Mouse (Mus musculus) frontal cortex, adult (tissue): ENCODE measurements around the gene Kiss1r.

Experiments
- ATAC-seq: cut with Nextera tagmentation; 2 replicates; pipeline ENCODE4 v1.9.2; 2017; ENCODE audit warnings: mild to moderate bottlenecking, moderate library complexity, mixed read lengths; ENCODE audit not compliant: low TSS enrichment

The Kiss1r gene

DNA sequence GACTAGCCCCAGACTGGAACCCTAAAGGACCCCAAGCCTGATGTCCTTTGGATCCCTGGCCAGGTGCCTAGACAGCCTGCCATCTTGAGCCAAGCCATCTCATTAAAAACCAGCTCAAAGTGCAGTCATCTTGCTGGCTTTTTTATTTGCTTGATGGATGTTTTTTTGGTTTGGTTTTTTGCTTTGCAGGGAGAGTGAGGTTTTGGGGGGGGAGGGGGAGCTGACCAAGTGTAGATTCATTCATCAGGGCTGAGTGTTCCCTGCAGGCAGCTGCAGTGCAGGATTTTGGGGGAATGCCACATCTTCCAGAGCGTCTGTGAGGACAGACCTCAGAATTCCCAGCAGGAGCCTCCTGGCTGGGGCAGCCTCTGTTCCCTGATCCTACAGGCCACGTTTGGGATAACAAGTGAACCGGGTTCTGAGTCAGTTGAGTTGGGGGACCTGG is 52.4 kb downstream of the Kiss1r start:
- no peak; the same call in 1 of the 2 replicates for ATAC-seq

- no peak; the same call in 1 of the 2 replicates for ATAC-seq
These were observed 53.8 kb downstream of the Kiss1r start, which contains the start of gene Grin3b for GRCm38 (mm10) chr10:79970415-79971182. TSS of gene Grin3b (plus strand) at chr10:79970715.

DNA sequence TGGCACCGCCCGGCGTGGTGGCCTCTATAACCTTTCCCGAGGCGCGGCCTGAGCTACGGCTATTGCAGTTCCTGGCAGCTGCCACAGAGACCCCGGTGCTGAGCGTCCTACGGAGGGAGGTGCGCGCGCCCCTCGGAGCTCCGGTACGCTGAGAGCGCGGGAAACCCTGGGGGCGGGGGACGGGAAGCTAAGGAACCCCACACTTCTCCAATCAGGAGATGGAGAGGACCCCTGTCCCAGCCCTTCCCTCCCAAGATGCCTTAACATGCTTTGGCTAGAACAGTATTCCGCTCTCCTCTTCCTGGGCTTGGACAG is 54.4 kb downstream of the Kiss1r start:
- ATAC-seq, result no peak
